17 mouse cellular contexts compared by ENCODE assay signal in the genomic region with DNA sequence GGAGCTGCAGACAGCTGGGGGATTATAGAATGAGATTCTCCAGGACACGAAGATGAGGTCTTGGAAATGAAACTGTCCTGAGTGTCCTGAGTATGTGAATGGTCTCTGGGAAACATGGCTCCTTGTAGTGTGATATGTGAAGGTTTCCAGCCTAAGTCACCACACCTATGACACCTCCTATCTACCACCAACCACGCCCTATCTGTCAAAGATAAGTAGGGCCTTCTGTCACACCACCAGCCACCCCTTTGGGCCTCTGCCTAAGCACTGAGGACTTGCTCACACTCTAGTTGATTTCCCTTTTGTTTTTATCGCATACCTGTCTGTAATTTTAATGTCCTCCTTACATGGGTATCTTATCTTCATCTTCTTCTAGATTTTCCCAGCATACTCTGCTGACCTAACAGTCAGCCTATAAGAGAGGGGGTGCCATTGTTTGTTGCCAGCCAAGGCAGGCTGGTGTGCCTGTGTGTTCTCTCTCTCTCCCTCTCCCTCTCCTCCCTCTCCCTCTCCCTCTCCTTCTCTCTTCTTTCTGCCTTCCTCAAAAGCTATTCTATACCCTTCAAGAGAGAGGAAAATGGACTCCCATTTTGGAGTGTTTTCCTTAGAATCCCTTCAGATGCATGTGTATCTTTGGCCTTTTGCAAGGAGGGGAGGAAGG. TPM values are rescaled to one million over a fixed set of nuclear protein-coding genes. Genes with fewer than 3 reads are reported as not detected.
DNase-seq lines count a peak whose midpoint lies in the region; ATAC-seq and TF ChIP-seq lines count a peak whose summit lies in the region.
"Had no signal": no experiment of that assay in that cellular context is flagged by ENCODE, and none has a peak within 500 bp of the region (broad histone marks: within the 10 kb centered on the region; RNA-seq: fewer than 3 reads in every experiment).

No protein-coding gene starts in this region.

- 90% methylated on average over 3 of the region's 3 CpGs for WGBS in hindbrain, embryonic 13.5 days
- 81% methylated on average over 3 of the region's 3 CpGs for WGBS in hindbrain, embryonic 14.5 days
- WGBS in liver, postnatal 0 days (ENCODE audit: insufficient replicate concordance) = 46% methylated on average over 3 of the region's 3 CpGs

- no peaks in the 10 kb centered on the region for H3K36me3 ChIP-seq in hindbrain, embryonic 13.5 days
- H3K36me3 ChIP-seq in hindbrain, embryonic 14.5 days (replicated peaks; ENCODE audit: control insufficient read depth, insufficient read depth) = no peaks in the 10 kb centered on the region
- peaks cover 23% of the 10 kb centered on the region for H3K36me3 ChIP-seq in G1E (replicated peaks)
- H3K36me3 ChIP-seq in liver, postnatal 0 days (replicated peaks; ENCODE audit: insufficient read depth, low read length) = no peaks in the 10 kb centered on the region
- H3K36me3 ChIP-seq: limb, embryonic 10.5 days; lung, embryonic 15.5 days had no signal

- no peak for ATAC-seq in hindbrain, embryonic 13.5 days (ENCODE audit: low FRiP score)
- no peak for ATAC-seq in hindbrain, embryonic 14.5 days (ENCODE audit: low FRiP score)
- peak; percentile 63 for ATAC-seq in G1E (ENCODE audit: extremely low read depth, insufficient number of reproducible peaks, low FRiP score, poor library complexity, severe bottlenecking)
- peak; percentile 91 for ATAC-seq in liver, postnatal 0 days

- no peak for DNase-seq in hindbrain, embryonic 14.5 days (ENCODE audit: low spot score)
- peak; percentile 8 for DNase-seq in G1E (ENCODE audit: low spot score)
- DNase-seq in induced T-regulatory cell, adult 2 months (ENCODE audit: low read depth) = peak; percentile 31
- no peak for DNase-seq in liver, postnatal 0 days
- no peak for DNase-seq in frontal cortex, postnatal 36 days (ENCODE audit: low spot score in 2 of 2)
- DNase-seq in cerebellum, adult 9-10 months = no peak
- DNase-seq: B cell, adult 2 months; cerebellum, adult 18-20 months; embryo, embryonic 11 days; heart, adult 18-20 months; kidney, adult 18-20 months; kidney, postnatal 25 days; right cerebral cortex, postnatal 4 days; thymus, postnatal 36 days had no signal

- no peak overlapping the region for H3K9ac ChIP-seq in hindbrain, embryonic 13.5 days
- no peak overlapping the region for H3K9ac ChIP-seq in hindbrain, embryonic 14.5 days
- no peak overlapping the region for H3K9ac ChIP-seq in liver, postnatal 0 days (replicated peaks)
- H3K9ac ChIP-seq: lung, embryonic 15.5 days had no signal

- TF ChIP-seq EP300 in liver, postnatal 0 days (IDR thresholded peaks at IDR 0.05; ENCODE audit: low read depth) = peak; percentile 78

- no peaks in the 10 kb centered on the region for H3K27me3 ChIP-seq in hindbrain, embryonic 13.5 days
- no peaks in the 10 kb centered on the region for H3K27me3 ChIP-seq in hindbrain, embryonic 14.5 days (ENCODE audit: control insufficient read depth, insufficient read depth, low read length)
- H3K27me3 ChIP-seq in G1E (ENCODE audit: insufficient read depth, low read length) = no peaks in the 10 kb centered on the region
- no peaks in the 10 kb centered on the region for H3K27me3 ChIP-seq in liver, postnatal 0 days (ENCODE audit: insufficient read depth, low read length)
- H3K27me3 ChIP-seq: lung, embryonic 15.5 days had no signal

- H3K9me3 ChIP-seq in hindbrain, embryonic 13.5 days = no peaks in the 10 kb centered on the region
- H3K9me3 ChIP-seq in hindbrain, embryonic 14.5 days (ENCODE audit: control insufficient read depth, low read length) = no peaks in the 10 kb centered on the region
- no peaks in the 10 kb centered on the region for H3K9me3 ChIP-seq in G1E (replicated peaks)
- no peaks in the 10 kb centered on the region for H3K9me3 ChIP-seq in liver, postnatal 0 days (ENCODE audit: low read length)
- H3K9me3 ChIP-seq: limb, embryonic 10.5 days; lung, embryonic 15.5 days had no signal

- TF ChIP-seq CTCF in G1E (IDR thresholded peaks at IDR 0.05; ENCODE audit: low read depth, low read length) = no peak
- TF ChIP-seq CTCF in liver, postnatal 0 days (IDR thresholded peaks at IDR 0.05; ENCODE audit: low read depth) = no peak

- peak overlapping the region; percentile 30; the same call in 1 of the 2 replicates for H3K27ac ChIP-seq in hindbrain, embryonic 13.5 days
- no peak overlapping the region for H3K27ac ChIP-seq in hindbrain, embryonic 14.5 days
- H3K27ac ChIP-seq in liver, postnatal 0 days (ENCODE audit: low read depth) = peak overlapping the region; percentile 29; the same call in 1 of the 2 replicates
- H3K27ac ChIP-seq: limb, embryonic 10.5 days; lung, embryonic 15.5 days had no signal

- H3K4me1 ChIP-seq in hindbrain, embryonic 13.5 days (replicated peaks) = no peaks in the 10 kb centered on the region
- H3K4me1 ChIP-seq in hindbrain, embryonic 14.5 days (replicated peaks; ENCODE audit: control insufficient read depth, insufficient read depth, low read length) = no peaks in the 10 kb centered on the region
- H3K4me1 ChIP-seq in G1E (ENCODE audit: insufficient read depth, low read depth, low read length) = peaks cover 28% of the 10 kb centered on the region
- H3K4me1 ChIP-seq in liver, postnatal 0 days (ENCODE audit: insufficient read depth) = 0 out of 2 replicates have a peak, but pooled peaks cover 3% of the 10 kb centered on the region
- H3K4me1 ChIP-seq: lung, embryonic 15.5 days had no signal

- no peak overlapping the region for H3K4me2 ChIP-seq in hindbrain, embryonic 13.5 days
- H3K4me2 ChIP-seq in hindbrain, embryonic 14.5 days (replicated peaks) = no peak overlapping the region
- H3K4me2 ChIP-seq in liver, postnatal 0 days (ENCODE audit: low read depth, low read length) = peak overlapping the region; percentile 38
- H3K4me2 ChIP-seq: lung, embryonic 15.5 days had no signal

- no peak overlapping the region for H3K4me3 ChIP-seq in hindbrain, embryonic 13.5 days
- no peak overlapping the region for H3K4me3 ChIP-seq in hindbrain, embryonic 14.5 days (replicated peaks; ENCODE audit: low read length)
- no peak overlapping the region for H3K4me3 ChIP-seq in G1E (ENCODE audit: low read depth, low read length)
- H3K4me3 ChIP-seq in liver, postnatal 0 days (ENCODE audit: low read depth, low read length) = no peak overlapping the region
- H3K4me3 ChIP-seq: limb, embryonic 10.5 days; lung, embryonic 15.5 days had no signal

RNA-seq across cellular contexts. Expression of a gene that starts 18.2 kb away (rescaled TPM):
- polyA plus RNA-seq in hindbrain, embryonic 13.5 days (2015; fragmentation: Nextera tagmentation; extraction: Ambion mirVana) = 64.1 and 67.0 TPM in 2 replicates
- polyA plus RNA-seq in hindbrain, embryonic 14.5 days (2014; fragmentation: Nextera tagmentation; extraction: Ambion mirVana) = 66.7 and 77.7 TPM in 2 replicates
- 12.7 and 16.1 TPM in 2 replicates for total RNA-seq in G1E (2014; fragmentation: Nextera tagmentation)
- 21.4 and 22.2 TPM in 2 replicates for total RNA-seq in G1E (2017)
- polyA plus RNA-seq in G1E (2012) = 2.1 and 3.7 TPM in 2 replicates
- polyA plus RNA-seq in liver, postnatal 0 days (2015; fragmentation: Nextera tagmentation; extraction: Ambion mirVana) = 5.7 and 6.2 TPM in 2 replicates

Comparison
In these comparisons a context has a peak if more than half of its experiments do, and no peak if none do; other contexts are left out.
1. ATAC-seq: peak in G1E (single experiment) and liver, postnatal 0 days (single experiment); none in hindbrain, embryonic 13.5 days (single experiment) and hindbrain, embryonic 14.5 days (single experiment).
2. DNase-seq: peak in G1E (single experiment) and induced T-regulatory cell, adult 2 months (single experiment); none in hindbrain, embryonic 14.5 days (single experiment), liver, postnatal 0 days (single experiment), frontal cortex, postnatal 36 days (0 of 2) and cerebellum, adult 9-10 months (single experiment).